Mouse (Mus musculus) neutrophil, adult 83 days (primary cell): ENCODE measurements around the gene Ccdc153. TPM values are rescaled to one million over a fixed set of nuclear protein-coding genes. Genes with fewer than 3 reads are reported as not detected.

Experiments
- total RNA-seq, 2 experiments: library from RNA; stranded (reverse); gene quantifications; one replicate each; pipeline ENCODE4 v1.2.4; 2023

Gene Ccdc153
- total RNA-seq = not detected

DNA sequence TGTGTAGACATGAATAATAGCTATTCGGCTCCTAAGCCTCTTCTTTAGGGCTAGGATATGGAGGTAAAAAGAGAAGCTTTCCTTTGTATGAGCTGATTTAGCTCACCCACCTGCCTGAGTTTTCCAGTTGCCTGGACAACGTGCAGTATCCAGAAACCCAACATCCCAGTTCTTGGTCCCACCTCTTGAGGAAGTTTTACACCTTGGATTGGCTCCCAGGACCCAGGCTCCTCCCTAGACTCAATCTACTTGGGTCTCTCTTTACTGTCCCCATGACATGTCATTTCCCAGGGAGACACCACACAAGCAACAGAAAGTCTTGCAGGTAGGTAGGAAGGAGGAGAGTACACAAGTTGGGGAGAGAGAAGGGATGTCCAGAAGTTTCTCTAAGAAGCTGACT lies at the start of gene Ccdc153:
Gene Ccdc153, plus strand, starts transcription at position 278 of the 400 bp plus-strand sequence.

DNA sequence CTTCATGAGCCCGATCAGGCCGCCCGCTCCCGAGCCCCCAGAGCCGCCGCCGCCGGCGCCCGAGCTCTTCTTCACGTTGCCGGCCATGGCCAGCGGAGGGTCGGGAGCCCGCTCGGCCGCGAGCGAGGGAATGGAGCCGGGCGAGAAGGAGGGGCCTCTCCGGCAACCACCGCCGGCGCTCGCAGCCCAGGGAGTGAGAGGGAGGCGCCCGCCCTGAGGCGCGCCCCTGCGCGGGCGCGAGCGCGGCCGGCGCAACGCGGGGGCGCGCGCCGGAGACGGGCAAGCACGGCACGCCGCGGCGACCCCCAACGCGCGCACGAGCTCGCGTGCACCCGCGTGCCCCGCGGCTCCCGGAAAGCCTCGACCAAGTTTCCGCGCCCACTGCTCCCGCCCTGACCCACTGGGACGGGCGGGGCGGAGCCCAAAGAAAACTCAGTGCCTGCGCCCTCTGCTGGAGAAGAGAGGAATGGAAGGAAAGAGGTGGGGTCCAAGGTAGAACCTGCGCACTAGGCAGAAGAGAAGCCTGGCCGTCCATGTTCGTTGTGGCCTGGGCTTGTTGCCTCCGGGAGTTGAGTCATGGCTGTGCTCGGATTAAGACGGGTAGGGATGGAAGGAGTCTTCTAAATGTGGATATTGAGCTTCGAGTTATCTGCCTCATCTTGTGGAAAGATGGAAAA lies 6.5 kb upstream of the Ccdc153 start, which contains the start of gene Cbl:
Gene Cbl, minus strand, starts transcription at position 248 of the 677 bp plus-strand sequence.

DNA sequence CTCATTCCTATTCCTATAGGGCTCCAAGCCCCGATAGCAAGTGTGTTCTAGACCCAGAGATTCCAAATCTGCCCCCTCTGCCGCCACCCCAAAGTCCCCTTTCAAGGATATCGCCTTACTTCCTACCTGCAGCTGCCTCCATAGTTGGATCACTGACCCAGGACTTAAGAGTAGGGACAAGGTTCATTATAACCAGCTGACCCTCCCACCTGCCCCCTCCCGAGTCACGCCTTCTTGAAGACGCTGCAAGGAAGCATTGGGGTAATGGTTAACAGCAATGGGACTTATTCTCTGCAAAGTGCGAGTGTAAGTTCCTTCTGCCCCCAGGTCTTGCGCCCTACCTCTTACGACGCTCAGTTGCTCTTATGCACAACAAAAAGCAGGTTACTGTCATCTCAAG lies 10.8 kb downstream of the Ccdc153 start, which contains the start of gene Pdzd3:
Gene Pdzd3, minus strand, starts transcription at position 158 of the 400 bp plus-strand sequence.

DNA sequence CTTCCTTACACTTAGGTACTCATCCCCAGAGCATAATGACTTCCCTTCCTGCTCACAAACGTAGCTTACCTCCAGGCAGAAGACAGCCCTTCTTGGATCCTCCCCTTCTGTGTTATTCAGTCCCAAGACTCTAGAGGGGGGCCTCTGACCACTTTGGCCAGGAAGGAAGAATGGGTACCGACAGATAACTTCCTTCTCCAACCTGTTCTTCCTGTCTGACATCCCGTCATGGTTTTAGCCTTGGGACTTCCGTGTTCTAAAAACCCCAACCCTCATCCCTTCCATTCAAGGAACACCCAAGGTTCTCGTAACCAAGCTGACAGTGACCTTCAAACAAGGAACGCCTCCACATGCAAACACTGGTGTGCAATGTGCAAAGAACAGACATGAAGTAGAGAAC lies 28.0 kb downstream of the Ccdc153 start, which contains the start of gene Nlrx1:
Gene Nlrx1, minus strand, starts transcription at position 168 of the 400 bp plus-strand sequence.

DNA sequence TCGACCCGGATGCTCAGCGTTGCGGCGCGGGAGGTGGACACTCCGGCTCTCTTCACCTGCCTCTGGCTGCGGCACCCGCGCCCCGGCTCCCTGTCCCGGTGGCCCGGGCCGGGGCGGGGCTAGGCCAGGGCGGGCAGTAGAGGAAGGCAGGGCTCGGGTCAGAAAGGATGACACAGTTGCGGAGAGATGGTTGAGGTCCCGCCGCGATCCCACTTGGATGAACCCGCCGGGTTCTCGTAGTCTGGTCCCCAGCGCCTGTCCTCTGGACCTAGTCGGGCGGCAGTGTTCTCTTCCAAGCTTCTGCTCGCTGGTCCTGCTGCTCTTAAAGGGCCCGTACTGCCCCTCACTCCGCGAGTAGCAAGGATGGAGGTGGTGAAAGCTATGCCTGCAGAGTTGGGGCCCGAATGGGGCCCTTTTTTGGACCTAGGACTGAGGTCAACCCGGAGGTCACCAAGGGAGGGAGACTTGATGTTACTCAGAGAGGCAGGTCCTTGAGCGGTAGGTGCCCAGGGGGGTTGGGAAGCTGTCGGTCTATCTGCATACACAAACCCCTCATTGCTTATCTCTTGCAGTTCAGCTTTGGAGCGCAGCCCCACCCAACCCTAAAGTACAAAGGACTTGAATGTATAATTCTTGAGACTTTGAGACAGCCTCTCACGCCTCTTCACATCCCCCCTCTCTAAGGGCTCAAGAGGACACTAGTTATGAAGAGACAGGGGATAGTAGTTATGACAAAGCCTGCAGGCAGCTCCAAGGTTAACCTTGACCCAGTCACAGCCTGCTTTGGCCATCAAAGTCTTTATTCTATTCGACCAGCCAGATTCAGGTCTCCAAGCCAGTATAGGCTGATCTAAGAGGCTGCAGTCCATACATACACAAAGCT lies 47.8 kb downstream of the Ccdc153 start, which contains the start of gene Abcg4:
Gene Abcg4, minus strand, starts transcription at position 540 of the 883 bp plus-strand sequence.

Other genes starting within 250 kb of the Ccdc153 start
- 1 to 10 TPM; 2.3 to 3.4 TPM for gene Thy1, start 197.3 kb upstream of the Ccdc153 start, total RNA-seq
- gene Usp2, start 173.7 kb upstream of the Ccdc153 start, total RNA-seq = 1 to 10 TPM; 5.0 to 6.8 TPM
- gene Mfrp, start 138.9 kb upstream of the Ccdc153 start, total RNA-seq = under 1 TPM; 0.20 to 0.40 TPM
- gene C1qtnf5, start 133.4 kb upstream of the Ccdc153 start, total RNA-seq = not detected
- gene Gm49380, start 127.2 kb upstream of the Ccdc153 start, total RNA-seq = not detected
- 10 to 100 TPM; 38.7 to 39.3 TPM for gene Rnf26, start 127.2 kb upstream of the Ccdc153 start, total RNA-seq
- 1 to 10 TPM; 3.6 to 3.7 TPM for gene Mcam, start 106.2 kb upstream of the Ccdc153 start, total RNA-seq
- 100 to 1,000 TPM; 197 to 219 TPM for gene Cbl, start 6.6 kb upstream of the Ccdc153 start, total RNA-seq
- gene Pdzd3, start 10.8 kb downstream of the Ccdc153 start, total RNA-seq = 1 to 10 TPM; 1.9 to 2.4 TPM
- gene Nlrx1, start 27.9 kb downstream of the Ccdc153 start, total RNA-seq = 10 to 100 TPM; 62.6 to 64.4 TPM
- 10 to 100 TPM; 11.0 to 18.8 TPM for gene Abcg4, start 47.9 kb downstream of the Ccdc153 start, total RNA-seq
- gene Hinfp, start 65.0 kb downstream of the Ccdc153 start, total RNA-seq = 10 to 100 TPM; 23.4 to 31.4 TPM
- gene C2cd2l, start 79.6 kb downstream of the Ccdc153 start, total RNA-seq = 10 to 100 TPM; 17.8 to 22.2 TPM
- gene Dpagt1, start 85.3 kb downstream of the Ccdc153 start, total RNA-seq = 10 to 100 TPM; 17.1 to 17.2 TPM
- gene H2afx, start 94.0 kb downstream of the Ccdc153 start, total RNA-seq = 100 to 1,000 TPM; 314 to 338 TPM
- gene Hmbs, start 103.6 kb downstream of the Ccdc153 start, total RNA-seq = 100 to 1,000 TPM in 1 of 2 experiments, 10 to 100 TPM in 1; 82.1 to 130 TPM
- gene Vps11, start 121.0 kb downstream of the Ccdc153 start, total RNA-seq = 10 to 100 TPM; 31.9 to 32.4 TPM
- 10 to 100 TPM; 53.9 to 60.6 TPM for gene Hyou1, start 138.8 kb downstream of the Ccdc153 start, total RNA-seq
- gene Slc37a4, start 156.2 kb downstream of the Ccdc153 start, total RNA-seq = 10 to 100 TPM; 10.2 to 13.4 TPM
- gene Rps25, start 166.5 kb downstream of the Ccdc153 start, total RNA-seq = 1,000 to 10,000 TPM; 1,077 to 1,135 TPM
- gene Trappc4, start 166.9 kb downstream of the Ccdc153 start, total RNA-seq = 10 to 100 TPM; 46.4 to 47.3 TPM
- 10 to 100 TPM; 26.4 to 27.0 TPM for gene Ccdc84, start 177.9 kb downstream of the Ccdc153 start, total RNA-seq
- not detected for gene Foxr1, start 200.5 kb downstream of the Ccdc153 start, total RNA-seq
- gene Upk2, start 214.3 kb downstream of the Ccdc153 start, total RNA-seq = not detected
- gene Bcl9l, start 242.1 kb downstream of the Ccdc153 start, total RNA-seq = 1 to 10 TPM; 8.0 to 9.3 TPM